Mouse (Mus musculus) lung, postnatal 0 days (tissue): ENCODE measurements around the gene Sde2. TPM values are rescaled to one million over a fixed set of nuclear protein-coding genes. Genes with fewer than 3 reads are reported as not detected.

ENCODE experiments used
- ATAC-seq: fragments of 200-750 bp; cut with Nextera tagmentation; 2 replicates; pipeline ENCODE4 v1.8.0; 2017; ENCODE audit warnings: moderate library complexity
- DNase-seq: peaks from one replicate; pipeline ENCODE4 v3.0.0-alpha.2; 2016; ENCODE audit warnings: low spot score
- H3K27ac ChIP-seq: fragments of 300-500 bp; sonication (generic); 2 replicates; pipeline ENCODE4 v1.5.1; 2014; ENCODE audit warnings: antibody characterized with exemption, mild to moderate bottlenecking, low read length, mixed read lengths
- H3K27me3 ChIP-seq: fragments of 300-500 bp; sonication (generic); replicated peaks from 2 replicates; pipeline ENCODE4 v1.6.1; 2014; ENCODE audit warnings: low read length, mixed read lengths; ENCODE audit not compliant: insufficient read depth
- H3K36me3 ChIP-seq: fragments of 300-500 bp; sonication (generic); 2 replicates; pipeline ENCODE4 v1.6.1; 2014; ENCODE audit warnings: low read length, mixed read lengths; ENCODE audit not compliant: insufficient read depth
- H3K4me1 ChIP-seq: fragments of 300-500 bp; sonication (generic); 2 replicates; pipeline ENCODE4 v1.6.1; 2014; ENCODE audit warnings: antibody characterized with exemption, low read depth, low read length, mixed read lengths; ENCODE audit not compliant: insufficient read depth
- H3K4me2 ChIP-seq: fragments of 300-500 bp; sonication (generic); replicated peaks from 2 replicates; pipeline ENCODE4 v1.6.1; 2014; ENCODE audit warnings: low read depth, mild to moderate bottlenecking, low read length, moderate library complexity, mixed read lengths
- H3K4me3 ChIP-seq: fragments of 300-500 bp; sonication (generic); 2 replicates; pipeline ENCODE4 v1.5.1; 2014; ENCODE audit warnings: low read depth, low read length
- H3K9ac ChIP-seq: fragments of 300-500 bp; sonication (generic); replicated peaks from 2 replicates; pipeline ENCODE4 v1.6.1; 2014; ENCODE audit warnings: low read depth, mild to moderate bottlenecking
- H3K9me3 ChIP-seq: fragments of 300-500 bp; sonication (generic); 2 replicates; pipeline ENCODE4 v1.6.1; 2016; ENCODE audit warnings: low read length, mixed read lengths
- CTCF ChIP-seq: IDR thresholded peaks from 2 replicates; pipeline ENCODE4 v1.5.1; 2016; ENCODE audit warnings: antibody characterized with exemption, mild to moderate bottlenecking
- EP300 ChIP-seq: IDR thresholded peaks from 2 replicates; pipeline ENCODE4 v1.6.1; 2016; ENCODE audit warnings: antibody characterized with exemption, mild to moderate bottlenecking, control low read depth
- WGBS: fragments of 180-500 bp; shearing (Covaris S2); extraction: QIAGEN DNeasy Blood & Tissue Kit; methylation state at CpG from one replicate; pipeline ENCODE4 v1.1.7; 2014; 5-methylcytosine and 5-hydroxymethylcytosine counted together
- polyA plus RNA-seq: library from polyadenylated mRNA; unstranded; fragments of >200 nt; fragmentation: Nextera tagmentation; extraction: Ambion mirVana; gene quantifications from 2 replicates; pipeline ENCODE4 v1.2.1, GENCODE M21; 2015

Gene Sde2
- polyA plus RNA-seq, 1 experiment from 2014 or later, result 21.2 TPM

DNA sequence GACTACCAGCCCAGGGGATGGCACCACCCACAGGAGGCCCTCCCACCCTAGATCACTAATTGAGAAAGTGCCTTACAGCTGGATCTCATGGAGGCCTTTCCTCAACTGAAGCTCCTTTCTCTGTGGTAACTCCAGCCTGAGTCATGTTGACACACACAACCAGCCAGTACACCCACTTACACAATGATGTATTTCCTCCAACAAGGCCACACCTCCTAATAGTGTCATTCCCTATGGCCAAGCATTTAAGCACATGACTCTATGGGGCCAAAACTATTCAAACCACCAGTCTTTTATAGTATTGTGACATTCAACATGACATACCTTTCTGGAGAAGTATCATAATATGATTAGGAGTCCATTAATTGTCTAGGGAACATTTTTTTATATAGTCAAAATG is 7.8 kb downstream of the Sde2 start:
- no peaks in the 10 kb centered on the region for H3K4me1 ChIP-seq
- no peak for TF ChIP-seq CTCF
- TF ChIP-seq EP300, result no peak
- no peak overlapping the region for H3K9ac ChIP-seq
- H3K4me3 ChIP-seq, result no peak overlapping the region
- H3K9me3 ChIP-seq, result no peaks in the 10 kb centered on the region
- H3K4me2 ChIP-seq, result no peak overlapping the region
- H3K27ac ChIP-seq, result no peak overlapping the region
- no peak for DNase-seq
- H3K36me3 ChIP-seq, result peaks cover 33% of the 10 kb centered on the region
- no peaks in the 10 kb centered on the region for H3K27me3 ChIP-seq
- ATAC-seq, result peak; percentile 38; the same call in 1 of the 2 replicates

DNA sequence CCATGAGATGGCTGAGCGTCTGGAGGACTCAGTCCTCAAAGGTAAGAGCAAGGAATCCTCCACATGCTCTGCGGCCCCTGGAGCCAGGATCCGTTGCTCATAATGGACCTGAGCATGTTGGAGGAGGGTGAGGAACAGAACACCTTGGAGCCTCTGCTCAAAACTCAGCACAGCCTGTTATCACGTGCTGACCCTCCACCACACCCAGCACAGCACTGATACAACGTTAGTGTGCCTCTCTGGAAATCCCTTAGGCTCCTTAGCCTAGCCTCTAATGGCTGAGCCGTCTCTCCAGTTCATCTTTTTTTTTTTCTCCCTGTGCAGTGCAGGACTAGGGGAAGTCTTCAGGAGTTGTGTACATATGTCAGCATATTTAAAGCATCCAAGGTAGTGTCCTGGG is 9.1 kb downstream of the Sde2 start:
- H3K36me3 ChIP-seq, result peaks cover 33% of the 10 kb centered on the region
- no peaks in the 10 kb centered on the region for H3K9me3 ChIP-seq
- no peak for DNase-seq
- no peak overlapping the region for H3K27ac ChIP-seq
- H3K4me1 ChIP-seq, result no peaks in the 10 kb centered on the region
- no peak overlapping the region for H3K4me2 ChIP-seq
- H3K4me3 ChIP-seq, result no peak overlapping the region
- H3K9ac ChIP-seq, result no peak overlapping the region
- ATAC-seq, result no peak
- TF ChIP-seq CTCF (no peak), EP300 (no peak)
- 88% methylated on average over 6 of the region's 6 CpGs for WGBS
- no peaks in the 10 kb centered on the region for H3K27me3 ChIP-seq

DNA sequence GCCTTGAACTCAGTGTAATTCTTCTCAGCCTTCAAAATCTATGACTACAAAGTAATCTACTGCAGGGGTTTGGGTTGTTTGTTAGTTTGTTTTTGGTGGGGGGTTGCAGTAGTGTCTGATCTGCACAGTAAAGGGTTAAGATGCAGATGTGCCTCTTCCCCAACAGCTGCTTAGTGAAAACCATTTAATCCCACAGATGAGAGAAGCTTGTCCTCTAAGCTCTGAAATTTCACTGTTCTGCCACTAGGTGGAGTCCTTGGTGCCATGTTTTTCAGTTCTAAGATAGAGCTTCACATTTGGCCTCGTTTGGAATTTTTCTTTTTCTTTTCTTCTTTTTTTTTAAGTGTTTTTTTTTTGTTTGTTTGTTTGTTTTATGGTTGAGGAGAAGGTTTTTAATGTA is 12.7 kb downstream of the Sde2 start:
- Histone ChIP-seq H3K27me3 (no peaks in the 10 kb centered on the region), H3K4me1 (no peaks in the 10 kb centered on the region), H3K36me3 (peaks cover 33% of the 10 kb centered on the region), H3K4me3 (no peak overlapping the region), H3K27ac (no peak overlapping the region), H3K4me2 (no peak overlapping the region), H3K9me3 (no peaks in the 10 kb centered on the region), H3K9ac (no peak overlapping the region)
- WGBS, result 0% methylated on average over 1 of the region's 1 CpGs
- ATAC-seq (no peak; the same call in 1 of the 2 replicates), DNase-seq (peak; percentile 83)
- TF ChIP-seq CTCF, result peak; percentile 84
- no peak for TF ChIP-seq EP300

DNA sequence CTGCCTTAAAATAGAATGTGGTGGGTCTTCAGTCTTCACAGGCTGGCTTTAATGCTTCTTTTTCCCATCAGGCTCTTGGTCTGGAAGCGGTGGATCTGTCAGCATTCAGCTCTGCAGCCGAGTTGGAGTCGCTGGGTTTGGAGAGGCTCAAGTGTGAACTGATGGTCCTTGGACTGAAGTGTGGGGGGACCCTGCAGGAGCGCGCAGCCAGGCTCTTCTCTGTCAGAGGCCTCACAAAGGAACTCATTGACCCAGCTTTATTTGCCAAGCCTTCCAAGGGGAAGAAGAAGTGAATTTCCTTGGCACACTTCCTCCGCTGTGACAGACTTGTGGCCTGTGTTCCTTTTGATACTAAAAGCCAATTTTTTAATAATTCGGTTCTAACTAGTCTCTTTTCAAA is 15.1 kb downstream of the Sde2 start:
- H3K27ac ChIP-seq, result no peak overlapping the region
- H3K27me3 ChIP-seq, result no peaks in the 10 kb centered on the region
- 51% methylated on average over 7 of the region's 7 CpGs for WGBS
- no peak for TF ChIP-seq EP300
- TF ChIP-seq CTCF, result no peak
- no peak overlapping the region for H3K9ac ChIP-seq
- peak; percentile 25 for DNase-seq
- H3K4me1 ChIP-seq, result no peaks in the 10 kb centered on the region
- H3K4me3 ChIP-seq, result no peak overlapping the region
- no peak overlapping the region for H3K4me2 ChIP-seq
- H3K36me3 ChIP-seq, result peaks cover 14% of the 10 kb centered on the region; the same call in 1 of the 2 replicates
- no peaks in the 10 kb centered on the region for H3K9me3 ChIP-seq
- ATAC-seq, result no peak

DNA sequence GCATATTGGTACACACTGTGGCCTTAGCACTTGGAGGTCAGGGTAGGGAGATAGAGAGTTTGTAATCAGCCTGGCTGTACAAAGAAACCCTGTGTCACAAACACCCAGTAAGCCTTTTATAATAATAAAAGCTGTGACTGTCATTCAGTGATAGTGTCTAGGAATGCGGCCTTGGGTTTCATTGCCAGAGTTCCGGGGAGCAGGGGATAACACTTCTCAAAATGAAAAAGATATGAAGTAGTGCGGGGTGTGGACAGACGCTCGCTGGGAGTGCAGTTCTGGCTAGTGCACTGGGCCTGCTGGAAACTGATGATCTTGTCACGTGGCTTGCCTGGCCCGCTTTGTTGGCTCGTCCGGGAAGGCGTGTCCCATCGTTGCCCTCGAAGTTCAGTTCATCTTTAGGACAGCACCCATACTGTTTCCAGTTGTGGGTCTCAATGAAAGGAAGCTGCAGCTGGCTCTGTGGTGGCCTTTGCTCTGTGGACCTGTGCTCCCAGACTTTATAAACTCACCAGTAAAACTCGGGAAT is 19.3 kb downstream of the Sde2 start:
- DNase-seq (no peak), ATAC-seq (no peak)
- H3K4me2 ChIP-seq, result no peak overlapping the region
- H3K9ac ChIP-seq, result no peak overlapping the region
- H3K27me3 ChIP-seq, result no peaks in the 10 kb centered on the region
- no peaks in the 10 kb centered on the region for H3K9me3 ChIP-seq
- no peak overlapping the region for H3K4me3 ChIP-seq
- 64% methylated on average over 13 of the region's 13 CpGs for WGBS
- H3K36me3 ChIP-seq, result no peaks in the 10 kb centered on the region; the same call in 1 of the 2 replicates
- no peaks in the 10 kb centered on the region for H3K4me1 ChIP-seq
- TF ChIP-seq EP300 (no peak), CTCF (no peak)
- no peak overlapping the region for H3K27ac ChIP-seq

DNA sequence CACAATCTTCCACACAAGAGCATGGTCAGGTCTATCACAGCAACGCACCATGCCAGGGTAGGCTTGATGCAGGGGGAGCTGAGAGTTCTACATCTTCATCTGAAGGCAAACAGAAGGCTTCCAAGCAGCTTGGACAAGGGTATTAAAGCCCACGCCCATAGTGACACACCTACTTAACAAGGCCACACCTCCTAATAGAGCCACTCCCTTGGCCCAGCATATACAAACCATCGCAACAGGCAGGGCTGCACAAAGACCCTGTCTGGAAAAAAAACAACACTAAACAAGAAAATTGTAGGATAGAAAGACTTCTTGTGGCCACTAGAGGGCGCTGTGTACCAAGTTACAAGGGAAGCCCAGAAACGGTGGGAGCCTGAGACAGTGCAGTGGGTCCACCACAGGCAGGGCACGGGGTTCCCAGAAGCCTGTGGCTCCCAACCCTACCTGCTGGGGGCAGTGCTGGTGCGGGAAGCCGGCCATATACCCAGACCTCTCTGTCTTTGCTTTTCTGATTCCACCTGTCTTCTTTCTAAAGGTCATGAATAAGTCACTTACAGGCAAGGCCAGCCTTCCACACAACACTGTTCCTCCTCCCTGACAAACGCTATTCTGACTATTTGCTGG is 23.0 kb downstream of the Sde2 start:
- Histone ChIP-seq H3K36me3 (no peaks in the 10 kb centered on the region), H3K9me3 (no peaks in the 10 kb centered on the region), H3K4me1 (no peaks in the 10 kb centered on the region), H3K27ac (no peak overlapping the region), H3K27me3 (no peaks in the 10 kb centered on the region), H3K4me3 (no peak overlapping the region), H3K9ac (no peak overlapping the region), H3K4me2 (no peak overlapping the region)
- ATAC-seq (peak; percentile 84), DNase-seq (peak; percentile 82)
- TF ChIP-seq CTCF (peak; percentile 80), EP300 (no peak)
- WGBS, result 20% methylated on average over 9 of the region's 9 CpGs
